Mouse (Mus musculus): ENCODE results near the gene Phc3. TPM values are rescaled to one million over a fixed set of nuclear protein-coding genes. Genes with fewer than 3 reads are reported as not detected.

Phc3 gene
- total RNA-seq, 2 experiments from 2014 or later = 43.2 to 45.7 TPM

DNA sequence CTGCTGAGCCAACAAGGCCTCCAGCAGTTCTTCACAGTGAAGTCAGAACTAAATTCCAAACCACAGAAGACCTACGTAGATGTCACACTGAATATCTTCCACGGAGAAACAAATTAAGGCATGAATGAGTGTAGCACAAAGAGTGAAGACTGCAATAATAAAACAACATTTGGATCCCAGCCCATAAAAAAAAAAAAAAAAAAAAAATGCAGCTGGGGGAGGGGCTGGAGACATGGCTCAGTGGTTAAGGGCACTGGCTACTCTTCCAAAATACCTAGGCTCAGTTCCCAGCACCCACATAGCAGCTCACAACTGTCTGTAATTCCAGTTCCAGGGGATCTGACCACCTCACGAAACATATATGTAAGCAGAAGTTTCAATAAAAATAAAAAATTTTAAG, 5.0 kb downstream of the Phc3 start:
- TF ChIP-seq CTCF (conservative IDR thresholded peaks at IDR 0.05) = no peak
- Histone ChIP-seq H3K27ac (no peak overlapping the region), H3K4me3 (no peak overlapping the region)
- DNase-seq (ENCODE audit: low spot score in 2 of 2) = no peak

DNA sequence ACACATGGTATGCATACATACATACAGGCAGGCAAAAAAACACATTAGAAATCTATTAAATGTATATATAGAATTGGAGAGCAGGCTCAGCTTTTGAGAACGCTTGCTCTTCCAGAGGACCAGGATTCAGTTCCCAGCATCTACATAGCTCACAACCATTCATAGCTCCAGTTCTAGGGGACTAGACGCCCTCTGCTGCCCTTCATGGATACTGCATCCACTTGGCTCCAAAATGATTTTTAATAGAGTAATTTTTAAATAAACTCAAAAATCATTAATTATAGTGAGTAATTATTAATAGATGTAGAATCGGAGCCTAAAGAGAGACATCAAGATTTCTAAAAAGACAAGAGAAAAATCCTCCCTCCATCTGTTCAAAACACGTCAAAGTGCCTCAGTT, 6.1 kb downstream of the Phc3 start:
- DNase-seq (ENCODE audit: low spot score in 2 of 2) = no peak
- H3K4me3 ChIP-seq = no peak overlapping the region
- TF ChIP-seq CTCF (conservative IDR thresholded peaks at IDR 0.05) = peak; percentile 68
- H3K27ac ChIP-seq = no peak overlapping the region

DNA sequence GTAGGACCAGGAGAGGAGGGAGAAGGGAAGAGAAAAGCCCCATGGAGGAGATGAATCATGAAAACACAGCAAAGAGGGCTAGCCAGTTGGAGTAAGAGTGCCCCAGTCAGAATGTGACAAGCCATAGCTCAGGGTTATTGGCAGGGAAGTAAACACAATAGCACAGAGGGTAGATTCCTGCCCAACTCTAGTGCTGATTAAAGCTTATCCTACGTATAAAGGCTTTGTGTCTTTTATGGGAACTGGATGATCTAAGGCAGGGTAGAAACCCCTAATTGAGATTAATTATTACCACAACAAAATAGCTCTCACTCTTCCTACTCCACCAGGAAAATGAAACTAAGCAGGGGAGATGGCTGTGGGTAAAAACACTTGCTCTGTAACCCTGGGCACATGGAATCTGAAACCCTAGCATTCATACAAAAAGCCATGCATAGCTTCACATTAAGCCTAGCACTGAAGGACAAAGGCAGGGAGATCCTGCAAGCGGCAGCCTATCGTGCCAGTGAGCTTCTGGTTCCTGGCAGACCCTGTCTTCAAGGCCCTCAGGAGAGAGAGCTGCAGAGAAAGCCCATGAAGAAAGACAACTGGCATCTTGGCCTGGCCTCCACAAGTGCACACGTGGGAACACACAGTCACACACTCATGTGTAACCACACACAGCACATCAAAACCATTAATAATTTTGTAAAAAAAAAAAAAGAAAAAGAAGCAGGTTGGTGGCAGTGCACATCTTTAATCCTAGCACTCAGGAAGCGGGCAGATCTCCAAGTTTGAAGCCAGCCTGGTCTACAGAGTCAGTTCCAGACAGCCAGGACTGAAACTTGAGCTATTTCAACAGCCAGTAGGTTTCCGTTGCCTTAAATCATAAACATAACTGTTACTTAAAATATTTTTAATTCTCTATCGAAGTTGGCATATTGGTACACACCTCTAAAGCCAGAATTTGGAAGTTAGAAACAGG, 9.1 kb downstream of the Phc3 start:
- TF ChIP-seq CTCF (conservative IDR thresholded peaks at IDR 0.05) = no peak
- Histone ChIP-seq H3K27ac (no peak overlapping the region), H3K4me3 (no peak overlapping the region)
- DNase-seq (ENCODE audit: low spot score in 2 of 2) = no peak

DNA sequence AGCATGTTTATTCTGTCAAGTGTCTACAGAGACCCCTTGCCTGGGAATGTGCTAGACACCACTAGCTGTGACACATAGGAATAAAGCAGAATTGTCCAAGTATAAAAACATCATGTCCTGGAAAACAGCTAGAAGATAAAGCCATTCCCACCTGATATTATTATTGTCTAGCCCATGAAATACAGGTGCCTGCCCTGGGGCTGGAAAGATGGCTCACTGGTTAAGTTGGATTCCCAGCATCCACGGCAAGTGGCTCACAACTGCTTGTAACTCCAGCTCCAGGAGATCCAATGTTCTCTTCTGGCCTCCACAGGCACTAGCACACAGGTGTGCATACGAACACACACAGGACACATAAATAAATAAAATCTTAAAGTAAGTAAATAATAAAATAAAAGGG, 10.5 kb downstream of the Phc3 start:
- H3K4me3 ChIP-seq = no peak overlapping the region
- no peak overlapping the region for H3K27ac ChIP-seq
- TF ChIP-seq CTCF (conservative IDR thresholded peaks at IDR 0.05) = no peak
- no peak for DNase-seq (ENCODE audit: low spot score in 2 of 2)

DNA sequence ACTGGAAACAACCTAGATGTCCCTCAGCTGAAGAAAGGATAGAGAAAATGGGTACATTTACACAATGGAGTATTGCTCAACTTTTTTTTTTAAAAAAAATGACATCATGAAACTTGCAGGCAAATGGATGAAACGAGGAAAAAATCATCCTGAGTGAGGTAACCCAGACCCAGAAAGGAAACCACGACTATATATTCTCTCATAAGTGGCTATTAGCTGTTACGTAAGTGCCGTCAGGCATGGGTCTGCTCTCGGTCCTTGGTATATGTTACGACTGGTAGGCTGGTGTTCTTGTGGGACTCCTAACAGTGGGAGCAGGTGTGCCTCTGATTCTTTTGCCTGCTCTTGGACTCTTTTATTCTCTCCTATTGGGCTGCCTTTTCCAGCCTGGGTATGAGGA, 12.9 kb downstream of the Phc3 start:
- DNase-seq (ENCODE audit: low spot score in 2 of 2) = no peak
- Histone ChIP-seq H3K4me3 (no peak overlapping the region), H3K27ac (no peak overlapping the region)
- no peak for TF ChIP-seq CTCF (conservative IDR thresholded peaks at IDR 0.05)

- no peak for DNase-seq (ENCODE audit: low spot score in 2 of 2)
- no peak overlapping the region for H3K4me3 ChIP-seq
- no peak overlapping the region for H3K27ac ChIP-seq
- TF ChIP-seq CTCF (conservative IDR thresholded peaks at IDR 0.05) = no peak
These were observed 16.7 kb downstream of the Phc3 start for GRCm38 (mm10) chr3:30952273-30953070.

DNA sequence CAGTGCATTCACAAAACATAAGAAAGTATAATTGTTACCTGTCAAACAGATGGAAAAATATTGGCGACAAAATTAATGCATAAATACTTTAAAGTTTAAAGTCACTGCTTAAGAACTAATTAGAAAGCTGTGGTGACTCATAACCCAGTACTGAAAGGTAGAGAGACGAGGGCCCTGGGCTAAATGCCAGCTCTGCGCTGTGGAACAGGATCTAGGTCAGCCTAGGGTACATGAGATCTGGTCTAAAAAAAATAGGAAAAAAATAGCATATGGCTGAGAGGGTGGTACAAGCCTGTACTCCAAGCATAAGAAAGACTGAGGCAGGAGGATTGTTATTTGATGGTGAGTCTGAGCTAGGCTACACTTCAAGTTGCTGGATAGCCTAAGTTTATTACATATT, 17.6 kb downstream of the Phc3 start:
- Histone ChIP-seq H3K4me3 (no peak overlapping the region), H3K27ac (no peak overlapping the region)
- no peak for DNase-seq (ENCODE audit: low spot score in 2 of 2)
- TF ChIP-seq CTCF (conservative IDR thresholded peaks at IDR 0.05) = no peak

DNA sequence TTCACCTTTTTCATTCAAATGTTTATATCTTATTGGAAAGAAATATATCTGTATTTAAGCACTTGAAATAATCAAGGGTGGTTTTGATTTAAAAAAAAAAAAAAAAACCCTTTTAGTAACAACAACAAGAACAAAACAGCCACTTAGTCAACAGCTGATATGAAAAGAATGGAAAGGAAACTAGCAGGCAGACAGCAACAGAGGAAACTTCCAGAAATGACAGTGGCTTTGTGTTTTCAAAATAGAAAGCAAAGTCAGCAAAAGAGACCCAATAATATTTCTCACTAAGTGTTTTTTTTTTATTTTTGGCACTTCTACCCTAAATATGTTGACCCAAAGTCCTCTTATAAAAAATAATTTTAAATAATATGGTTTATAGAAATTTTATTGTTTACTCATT, 34.8 kb downstream of the Phc3 start:
- DNase-seq (ENCODE audit: low spot score in 2 of 2) = no peak
- H3K4me3 ChIP-seq = no peak overlapping the region
- H3K27ac ChIP-seq = no peak overlapping the region
- no peak for TF ChIP-seq CTCF (conservative IDR thresholded peaks at IDR 0.05)

GRCm38 (mm10) chr3:30929828-30930227, 39.4 kb downstream of the Phc3 start:
- no peak for DNase-seq (ENCODE audit: low spot score in 2 of 2)
- Histone ChIP-seq H3K4me3 (no peak overlapping the region), H3K27ac (no peak overlapping the region; the same call in 1 of the 2 replicates)
- peak; percentile 51 for TF ChIP-seq CTCF (conservative IDR thresholded peaks at IDR 0.05)

GRCm38 (mm10) chr3:30927664-30928063, 41.6 kb downstream of the Phc3 start:
- H3K27ac ChIP-seq = no peak overlapping the region
- no peak overlapping the region for H3K4me3 ChIP-seq
- DNase-seq (ENCODE audit: low spot score in 2 of 2) = no peak
- TF ChIP-seq CTCF (conservative IDR thresholded peaks at IDR 0.05) = no peak

- Histone ChIP-seq H3K4me3 (no peak overlapping the region), H3K27ac (no peak overlapping the region)
- no peak for TF ChIP-seq CTCF (conservative IDR thresholded peaks at IDR 0.05)
- DNase-seq (ENCODE audit: low spot score in 2 of 2) = no peak
These were observed 52.1 kb downstream of the Phc3 start for GRCm38 (mm10) chr3:30917160-30917559.

GRCm38 (mm10) chr3:30904658-30905057, 64.6 kb downstream of the Phc3 start:
- H3K4me3 ChIP-seq = no peak overlapping the region
- TF ChIP-seq CTCF (conservative IDR thresholded peaks at IDR 0.05) = no peak
- no peak overlapping the region for H3K27ac ChIP-seq
- no peak for DNase-seq (ENCODE audit: low spot score in 2 of 2)

GRCm38 (mm10) chr3:30899407-30899806, 69.8 kb downstream of the Phc3 start:
- no peak for DNase-seq (ENCODE audit: low spot score in 2 of 2)
- no peak for TF ChIP-seq CTCF (conservative IDR thresholded peaks at IDR 0.05)
- no peak overlapping the region for H3K4me3 ChIP-seq
- no peak overlapping the region for H3K27ac ChIP-seq
